Mouse (Mus musculus) liver, embryonic 12.5 days (tissue): ENCODE measurements around the gene Prmt1. TPM values are rescaled to one million over a fixed set of nuclear protein-coding genes. Genes with fewer than 3 reads are reported as not detected.

Experiments used
- ATAC-seq: fragments of 200-750 bp; cut with Nextera tagmentation; 2 replicates; pipeline ENCODE4 v1.8.0; 2017; ENCODE audit warnings: moderate number of reproducible peaks, mild to moderate bottlenecking, moderate library complexity
- H3K27ac ChIP-seq: fragments of 300-500 bp; sonication (generic); 2 replicates; pipeline ENCODE4 v1.5.1; 2016; ENCODE audit warnings: mild to moderate bottlenecking
- H3K27me3 ChIP-seq: fragments of 300-500 bp; sonication (generic); replicated peaks from 2 replicates; pipeline ENCODE4 v1.6.1; 2016; ENCODE audit warnings: mild to moderate bottlenecking, moderate library complexity
- H3K36me3 ChIP-seq: fragments of 300-500 bp; sonication (generic); 2 replicates; pipeline ENCODE4 v1.6.1; 2016; ENCODE audit warnings: mild to moderate bottlenecking, moderate library complexity
- H3K4me1 ChIP-seq: fragments of 300-500 bp; sonication (generic); 2 replicates; pipeline ENCODE4 v1.6.1; 2016
- H3K4me2 ChIP-seq: fragments of 300-500 bp; sonication (generic); 2 replicates; pipeline ENCODE4 v1.6.1; 2016; ENCODE audit warnings: mild to moderate bottlenecking, moderate library complexity
- H3K4me3 ChIP-seq: fragments of 300-500 bp; sonication (generic); 2 replicates; pipeline ENCODE4 v1.5.1; 2016; ENCODE audit warnings: mild to moderate bottlenecking, moderate library complexity
- H3K9ac ChIP-seq: fragments of 300-500 bp; sonication (generic); 2 replicates; pipeline ENCODE4 v1.6.1; 2016; ENCODE audit warnings: mild to moderate bottlenecking, moderate library complexity
- H3K9me3 ChIP-seq: fragments of 300-500 bp; sonication (generic); replicated peaks from 2 replicates; pipeline ENCODE4 v1.6.1; 2016; ENCODE audit warnings: mild to moderate bottlenecking, moderate library complexity
- WGBS: fragments of 180-500 bp; shearing (Covaris S2); methylation state at CpG from one replicate; pipeline ENCODE4 v1.1.7; 2016; ENCODE audit not compliant: insufficient replicate concordance; 5-methylcytosine and 5-hydroxymethylcytosine counted together
- polyA plus RNA-seq: library from polyadenylated mRNA; unstranded; fragments of >200 nt; fragmentation: Nextera tagmentation; extraction: Ambion mirVana; gene quantifications from 2 replicates; pipeline ENCODE4 v1.2.1, GENCODE M21; 2016

Gene Prmt1
- polyA plus RNA-seq, 1 experiment from 2014 or later = 262 TPM

- no peak overlapping the region for H3K27ac ChIP-seq
- ATAC-seq = no peak
- peaks cover 4% of the 10 kb centered on the region; the same call in 1 of the 2 replicates for H3K9me3 ChIP-seq
- WGBS = 92% methylated on average over 30 of the region's 30 CpGs
- no peak overlapping the region for H3K9ac ChIP-seq
- peaks cover 100% of the 10 kb centered on the region for H3K36me3 ChIP-seq
- no peak overlapping the region for H3K4me2 ChIP-seq
- H3K4me3 ChIP-seq = no peak overlapping the region
- peaks cover 7% of the 10 kb centered on the region for H3K4me1 ChIP-seq
- H3K27me3 ChIP-seq = no peaks in the 10 kb centered on the region
These were observed 21.5 kb upstream of the Prmt1 start for GRCm38 (mm10) chr7:45007846-45008245.

DNA sequence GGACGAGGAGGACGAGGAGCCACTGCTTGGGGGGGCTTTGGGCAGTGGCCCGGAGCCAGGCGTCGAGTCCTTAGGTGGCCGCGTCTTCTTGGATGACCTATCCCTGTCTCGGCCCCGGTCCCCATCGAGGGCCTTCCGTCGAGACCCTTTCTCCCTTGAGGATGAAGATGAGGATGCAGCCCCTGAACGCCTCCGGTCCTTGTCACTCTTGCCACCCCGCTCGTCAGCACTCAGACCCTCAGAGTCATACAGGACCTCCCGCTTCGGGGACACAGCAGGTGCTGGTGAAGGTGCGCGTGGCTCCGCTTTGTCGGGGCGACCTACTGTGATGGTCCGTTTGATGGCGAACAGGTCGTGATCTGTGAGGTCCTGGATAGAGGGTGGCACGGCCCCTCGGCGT, 20.8 kb upstream of the Prmt1 start:
- H3K4me3 ChIP-seq = no peak overlapping the region
- no peak for ATAC-seq
- H3K4me1 ChIP-seq = peaks cover 3% of the 10 kb centered on the region; the same call in 1 of the 2 replicates
- peaks cover 100% of the 10 kb centered on the region for H3K36me3 ChIP-seq
- no peak overlapping the region for H3K27ac ChIP-seq
- H3K9me3 ChIP-seq = peaks cover 4% of the 10 kb centered on the region; the same call in 1 of the 2 replicates
- no peaks in the 10 kb centered on the region for H3K27me3 ChIP-seq
- no peak overlapping the region for H3K4me2 ChIP-seq
- 92% methylated on average over 29 of the region's 29 CpGs for WGBS
- H3K9ac ChIP-seq = no peak overlapping the region

GRCm38 (mm10) chr7:45006503-45006902, 20.1 kb upstream of the Prmt1 start:
- Histone ChIP-seq H3K4me3 (no peak overlapping the region), H3K4me2 (no peak overlapping the region), H3K9ac (no peak overlapping the region), H3K36me3 (peaks cover 100% of the 10 kb centered on the region), H3K27me3 (no peaks in the 10 kb centered on the region), H3K27ac (no peak overlapping the region), H3K4me1 (peaks cover 7% of the 10 kb centered on the region; the same call in 1 of the 2 replicates), H3K9me3 (peaks cover 4% of the 10 kb centered on the region; the same call in 1 of the 2 replicates)
- ATAC-seq = no peak
- WGBS = 91% methylated on average over 12 of the region's 12 CpGs

DNA sequence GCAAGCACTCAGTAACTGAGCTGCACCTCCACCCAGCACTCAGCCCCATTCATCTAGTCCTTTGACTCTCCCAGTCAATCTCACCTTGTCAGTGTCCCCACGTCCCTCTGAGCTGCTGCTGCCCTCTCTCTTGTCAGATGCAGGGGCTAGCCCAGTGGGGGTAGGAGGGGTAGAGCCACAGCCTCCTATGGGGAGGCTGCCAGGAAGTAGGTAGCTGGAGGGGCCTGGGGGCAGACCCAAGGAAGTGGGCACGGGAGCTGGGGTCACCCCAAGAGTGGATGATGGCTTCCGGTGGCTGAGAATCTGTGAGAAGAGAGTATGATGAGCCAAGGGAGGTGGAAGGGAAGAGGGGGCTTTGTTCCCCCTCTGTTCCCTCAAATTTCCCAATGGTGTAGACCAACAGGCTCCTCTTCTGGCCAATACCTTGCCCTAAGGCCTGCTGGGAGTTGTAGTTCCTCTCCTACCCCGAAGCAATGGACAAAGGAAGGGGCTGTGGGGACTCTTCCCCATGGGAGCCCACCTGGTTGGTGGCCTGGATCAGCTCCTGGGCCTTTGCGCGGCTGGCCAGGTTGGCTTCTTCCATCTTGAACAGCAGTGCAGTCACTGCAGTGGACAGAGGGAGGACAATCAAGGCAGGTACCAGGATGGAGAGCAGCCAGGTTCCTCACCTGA, 19.1 kb upstream of the Prmt1 start:
- Histone ChIP-seq H3K27ac (no peak overlapping the region; the same call in 1 of the 2 replicates), H3K9ac (no peak overlapping the region)

GRCm38 (mm10) chr7:45004546-45004945, 18.2 kb upstream of the Prmt1 start:
- ATAC-seq = no peak
- peaks cover 100% of the 10 kb centered on the region for H3K36me3 ChIP-seq
- H3K4me2 ChIP-seq = no peak overlapping the region
- peaks cover 26% of the 10 kb centered on the region for H3K4me1 ChIP-seq
- no peak overlapping the region for H3K4me3 ChIP-seq
- H3K27ac ChIP-seq = no peak overlapping the region
- no peak overlapping the region for H3K9ac ChIP-seq
- WGBS = 61% methylated on average over 3 of the region's 3 CpGs
- H3K9me3 ChIP-seq = peaks cover 4% of the 10 kb centered on the region; the same call in 1 of the 2 replicates
- H3K27me3 ChIP-seq = no peaks in the 10 kb centered on the region

More for the DNA sequence above, 19.1 kb upstream of the Prmt1 start:
- no peak for ATAC-seq
- Histone ChIP-seq H3K36me3 (peaks cover 100% of the 10 kb centered on the region), H3K4me1 (peaks cover 18% of the 10 kb centered on the region), H3K27me3 (no peaks in the 10 kb centered on the region), H3K4me3 (no peak overlapping the region), H3K9me3 (peaks cover 4% of the 10 kb centered on the region; the same call in 1 of the 2 replicates), H3K4me2 (no peak overlapping the region)
- WGBS = 89% methylated on average over 6 of the region's 6 CpGs

GRCm38 (mm10) chr7:45002440-45002839, 16.1 kb upstream of the Prmt1 start:
- no peak overlapping the region for H3K9ac ChIP-seq
- no peak overlapping the region for H3K4me2 ChIP-seq
- H3K27me3 ChIP-seq = no peaks in the 10 kb centered on the region
- peaks cover 41% of the 10 kb centered on the region for H3K4me1 ChIP-seq
- H3K4me3 ChIP-seq = no peak overlapping the region
- ATAC-seq = no peak
- no peak overlapping the region for H3K27ac ChIP-seq
- no peaks in the 10 kb centered on the region for H3K9me3 ChIP-seq
- peaks cover 84% of the 10 kb centered on the region for H3K36me3 ChIP-seq
- WGBS = 62% methylated on average over 7 of the region's 7 CpGs

DNA sequence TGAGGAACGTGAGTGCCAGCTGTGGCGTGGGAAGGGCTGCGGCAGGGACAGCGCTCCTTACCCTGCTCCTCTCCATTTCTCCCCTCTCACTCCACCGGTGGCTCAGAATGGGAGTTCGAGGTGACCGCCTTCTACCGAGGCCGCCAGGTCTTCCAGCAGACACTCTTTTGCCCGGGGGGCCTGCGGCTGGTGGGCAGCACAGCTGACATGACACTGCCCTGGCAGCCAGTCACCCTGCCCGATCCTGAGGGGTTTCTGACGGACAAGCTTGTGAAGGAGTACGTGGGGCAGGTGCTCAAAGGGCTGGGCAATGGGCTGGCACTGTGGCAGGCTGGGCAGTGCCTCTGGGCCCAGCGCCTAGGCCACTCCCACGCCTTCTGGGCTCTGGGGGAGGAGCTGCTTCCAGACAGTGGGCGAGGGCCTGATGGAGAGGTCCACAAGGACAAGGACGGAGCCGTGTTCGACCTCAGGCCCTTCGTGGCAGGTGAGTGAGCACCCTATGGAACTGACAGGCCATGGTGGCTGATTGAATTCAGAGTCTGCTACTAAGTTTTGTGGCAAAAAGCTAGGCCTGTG, 14.3 kb upstream of the Prmt1 start:
- no peak overlapping the region for H3K4me3 ChIP-seq
- H3K4me1 ChIP-seq = peaks cover 54% of the 10 kb centered on the region
- no peak for ATAC-seq
- H3K4me2 ChIP-seq = no peak overlapping the region
- no peak overlapping the region for H3K9ac ChIP-seq
- WGBS = 83% methylated on average over 21 of the region's 21 CpGs
- H3K36me3 ChIP-seq = peaks cover 72% of the 10 kb centered on the region
- 0 out of 2 replicates have a peak overlapping the region, but pooled peaks have one; percentile 3 for H3K27ac ChIP-seq
- H3K27me3 ChIP-seq = no peaks in the 10 kb centered on the region
- no peaks in the 10 kb centered on the region for H3K9me3 ChIP-seq

- peaks cover 56% of the 10 kb centered on the region for H3K4me1 ChIP-seq
- 0 out of 2 replicates have a peak overlapping the region, but pooled peaks have one; percentile 6 for H3K27ac ChIP-seq
These were observed 13.4 kb upstream of the Prmt1 start for GRCm38 (mm10) chr7:44999753-45000152.

DNA sequence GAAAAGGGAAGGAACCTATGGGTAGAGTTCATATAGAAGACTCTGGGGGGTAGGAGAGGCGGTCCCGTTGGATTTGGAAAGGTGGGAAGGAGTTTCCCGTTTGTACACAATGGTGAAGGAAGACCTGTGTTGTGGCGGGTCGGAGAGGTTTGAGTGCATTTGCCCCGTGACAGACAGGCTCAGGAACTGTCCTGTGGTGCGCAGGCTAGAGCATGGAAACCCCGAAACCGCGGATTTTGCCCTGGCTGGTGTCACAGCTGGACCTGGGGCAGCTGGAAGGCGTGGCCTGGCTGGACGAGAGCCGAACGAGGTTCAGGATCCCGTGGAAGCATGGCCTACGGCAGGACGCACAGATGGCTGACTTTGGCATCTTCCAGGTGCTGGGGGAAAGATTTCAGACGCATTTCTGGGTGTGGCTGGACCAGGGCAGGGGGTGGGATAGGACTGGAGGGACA, 12.2 kb upstream of the Prmt1 start, which contains the start of gene Bcl2l12:
Gene Bcl2l12, minus strand, starts transcription at position 212 of the 455 bp plus-strand sequence.
- WGBS = under 1% methylated on average over 18 of the region's 18 CpGs
- H3K27me3 ChIP-seq = no peaks in the 10 kb centered on the region
- H3K4me3 ChIP-seq = peak within 1 kb of the TSS; percentile 77
- H3K4me2 ChIP-seq = peak within 1 kb of the TSS; percentile 96
- H3K4me1 ChIP-seq = peaks cover 56% of the 10 kb centered on the region
- peak within 1 kb of the TSS; percentile 94 for H3K27ac ChIP-seq
- H3K36me3 ChIP-seq = peaks cover 72% of the 10 kb centered on the region
- H3K9me3 ChIP-seq = no peaks in the 10 kb centered on the region
- H3K9ac ChIP-seq = peak within 1 kb of the TSS; percentile 80
- ATAC-seq = peak; percentile 5; the same call in 1 of the 2 replicates

More at GRCm38 (mm10) chr7:44999753-45000152, 13.4 kb upstream of the Prmt1 start:
- Histone ChIP-seq H3K27me3 (no peaks in the 10 kb centered on the region), H3K4me2 (peak overlapping the region; percentile 96), H3K9ac (0 out of 2 replicates have a peak overlapping the region, but pooled peaks have one; percentile 1), H3K36me3 (peaks cover 72% of the 10 kb centered on the region), H3K4me3 (no peak overlapping the region), H3K9me3 (no peaks in the 10 kb centered on the region)
- no peak for ATAC-seq
- 79% methylated on average over 11 of the region's 11 CpGs for WGBS

GRCm38 (mm10) chr7:44997940-44998428, 11.6 kb upstream of the Prmt1 start:
- no peaks in the 10 kb centered on the region for H3K27me3 ChIP-seq
- H3K4me3 ChIP-seq = peak overlapping the region; percentile 77
- peaks cover 56% of the 10 kb centered on the region for H3K4me1 ChIP-seq
- peak overlapping the region; percentile 80 for H3K9ac ChIP-seq
- peak overlapping the region; percentile 94 for H3K27ac ChIP-seq
- no peaks in the 10 kb centered on the region for H3K9me3 ChIP-seq
- peaks cover 72% of the 10 kb centered on the region for H3K36me3 ChIP-seq
- peak overlapping the region; percentile 96 for H3K4me2 ChIP-seq
- 3% methylated on average over 15 of the region's 15 CpGs for WGBS
- ATAC-seq = peak; percentile 9; the same call in 1 of the 2 replicates

GRCm38 (mm10) chr7:44997231-44997939, 11.0 kb upstream of the Prmt1 start, which contains the start of gene Irf3:
Gene Irf3, plus strand, starts transcription at chr7:44997648.
- Histone ChIP-seq H3K27me3 (no peaks in the 10 kb centered on the region), H3K9me3 (no peaks in the 10 kb centered on the region), H3K4me2 (peak within 1 kb of the TSS; percentile 96), H3K4me1 (peaks cover 54% of the 10 kb centered on the region), H3K27ac (peak within 1 kb of the TSS; percentile 94), H3K36me3 (peaks cover 72% of the 10 kb centered on the region), H3K4me3 (peak within 1 kb of the TSS; percentile 77), H3K9ac (peak within 1 kb of the TSS; percentile 80)
- WGBS = under 1% methylated on average over 43 of the region's 43 CpGs
- peak; percentile 90 for ATAC-seq
